Mouse (Mus musculus): Measurements from ENCODE around the gene Napb. TPM values are rescaled to one million over a fixed set of nuclear protein-coding genes. Genes with fewer than 3 reads are reported as not detected.

Gene Napb
- polyA plus RNA-seq, 1 experiment from 2014 or later, result 2.2 TPM

DNA sequence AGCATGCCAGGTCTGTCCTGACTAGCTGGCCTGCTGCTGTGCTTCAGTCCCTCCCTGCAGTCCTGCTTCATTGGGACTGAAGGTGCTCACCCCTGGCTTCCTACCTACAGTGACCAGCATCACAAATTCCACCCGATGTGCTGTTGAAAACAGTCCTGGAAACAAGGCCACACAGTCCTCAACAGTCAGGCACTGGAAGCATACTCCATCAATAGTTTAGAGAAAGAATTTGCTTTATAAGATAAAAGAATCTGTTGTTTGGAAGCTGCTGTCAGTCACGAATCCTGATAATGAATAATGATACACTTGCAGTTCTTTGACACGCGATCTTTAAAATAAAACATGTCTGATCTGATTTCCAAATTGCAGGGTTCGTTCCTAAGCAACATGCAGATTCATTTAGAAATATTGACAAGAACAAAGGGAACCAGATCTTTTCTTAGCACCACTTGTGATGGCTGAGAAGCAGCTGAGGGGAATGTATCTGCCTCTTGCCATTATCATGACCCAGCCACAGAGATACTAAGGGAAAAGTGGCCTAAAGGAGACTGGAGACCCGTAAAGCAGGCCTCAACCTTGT lies 87.8 kb downstream of the Napb start:
- Histone ChIP-seq H3K36me3 (no peaks in the 10 kb centered on the region), H3K4me2 (no peak overlapping the region), H3K27me3 (replicated peaks) (no peaks in the 10 kb centered on the region), H3K9ac (no peak overlapping the region), H3K4me1 (no peaks in the 10 kb centered on the region), H3K27ac (replicated peaks) (no peak overlapping the region), H3K4me3 (no peak overlapping the region), H3K9me3 (no peaks in the 10 kb centered on the region)
- whole genome bisulfite sequencing, result 62% methylated on average over 6 of the region's 6 CpGs
- no peak for ATAC-seq (ENCODE audit: extremely low read depth, insufficient number of reproducible peaks, low FRiP score, low TSS enrichment)

Other genes starting within 250 kb of the Napb start
- gene Nxt1, start 59.9 kb downstream of the Napb start, polyA plus RNA-seq (2015; fragmentation: Nextera tagmentation; extraction: Ambion mirVana), result 50.4 and 55.5 TPM in 2 replicates
- gene Gzf1, start 51.4 kb downstream of the Napb start, polyA plus RNA-seq (2015; fragmentation: Nextera tagmentation; extraction: Ambion mirVana), result 13.1 and 13.2 TPM in 2 replicates
- not detected in 2 replicates for gene Cstl1, start 17.9 kb upstream of the Napb start, polyA plus RNA-seq (2015; fragmentation: Nextera tagmentation; extraction: Ambion mirVana)
- gene Cst11, start 39.0 kb upstream of the Napb start, polyA plus RNA-seq (2015; fragmentation: Nextera tagmentation; extraction: Ambion mirVana), result not detected in 2 replicates
- gene 8030411F24Rik, start 49.5 kb upstream of the Napb start, polyA plus RNA-seq (2015; fragmentation: Nextera tagmentation; extraction: Ambion mirVana), result not detected in 2 replicates
- gene Cst12, start 56.9 kb upstream of the Napb start, polyA plus RNA-seq (2015; fragmentation: Nextera tagmentation; extraction: Ambion mirVana), result not detected in 2 replicates
- not detected in 2 replicates for gene Cst8, start 66.3 kb upstream of the Napb start, polyA plus RNA-seq (2015; fragmentation: Nextera tagmentation; extraction: Ambion mirVana)
- not detected in 2 replicates for gene Cst13, start 87.6 kb upstream of the Napb start, polyA plus RNA-seq (2015; fragmentation: Nextera tagmentation; extraction: Ambion mirVana)
- gene Cst9, start 102.7 kb upstream of the Napb start, polyA plus RNA-seq (2015; fragmentation: Nextera tagmentation; extraction: Ambion mirVana), result 3.3 and 3.9 TPM in 2 replicates
- gene 9230104L09Rik, start 132.6 kb upstream of the Napb start, polyA plus RNA-seq (2015; fragmentation: Nextera tagmentation; extraction: Ambion mirVana), result 0.71 TPM in 1 of 2 replicates, not detected in the other
- 753 and 907 TPM in 2 replicates for gene Cst3, start 143.2 kb upstream of the Napb start, polyA plus RNA-seq (2015; fragmentation: Nextera tagmentation; extraction: Ambion mirVana)